Mouse (Mus musculus) intestine, embryonic 15.5 days (tissue): ENCODE data around the gene Abhd12. TPM values are rescaled to one million over a fixed set of nuclear protein-coding genes. Genes with fewer than 3 reads are reported as not detected.
A peak's percentile ranks its signal among the peaks of the same experiment; 100 is the strongest.

Experiments used
- ATAC-seq: fragments of 200-750 bp; cut with Nextera tagmentation; 2 replicates; pipeline ENCODE4 v1.8.0; 2017; ENCODE audit warnings: moderate TSS enrichment, moderate library complexity
- H3K27ac ChIP-seq: fragments of 300-500 bp; sonication (generic); 2 replicates; pipeline ENCODE4 v1.5.1; 2015; ENCODE audit warnings: mild to moderate bottlenecking, inconsistent platforms
- H3K27me3 ChIP-seq: fragments of 300-500 bp; sonication (generic); replicated peaks from 2 replicates; pipeline ENCODE4 v1.6.1; 2015; ENCODE audit warnings: inconsistent platforms
- H3K36me3 ChIP-seq: fragments of 300-500 bp; sonication (generic); 2 replicates; pipeline ENCODE4 v1.6.1; 2015; ENCODE audit warnings: inconsistent platforms
- H3K4me1 ChIP-seq: fragments of 300-500 bp; sonication (generic); replicated peaks from 2 replicates; pipeline ENCODE4 v1.6.1; 2015; ENCODE audit warnings: inconsistent platforms
- H3K4me2 ChIP-seq: fragments of 300-500 bp; sonication (generic); replicated peaks from 2 replicates; pipeline ENCODE4 v1.6.1; 2015; ENCODE audit warnings: mild to moderate bottlenecking, inconsistent platforms
- H3K4me3 ChIP-seq: fragments of 300-500 bp; sonication (generic); replicated peaks from 2 replicates; pipeline ENCODE4 v1.5.1; 2015; ENCODE audit warnings: inconsistent platforms
- H3K9ac ChIP-seq: fragments of 300-500 bp; sonication (generic); 2 replicates; pipeline ENCODE4 v1.6.1; 2015; ENCODE audit warnings: inconsistent platforms
- H3K9me3 ChIP-seq: fragments of 300-500 bp; sonication (generic); 2 replicates; pipeline ENCODE4 v1.6.1; 2016; ENCODE audit warnings: inconsistent platforms
- WGBS: fragments of 180-500 bp; shearing (Covaris S2); methylation state at CpG from one replicate; pipeline ENCODE4 v1.1.7; 2015; 5-methylcytosine and 5-hydroxymethylcytosine counted together
- polyA plus RNA-seq: library from polyadenylated mRNA; unstranded; fragments of >200 nt; fragmentation: Nextera tagmentation; extraction: Ambion mirVana; gene quantifications from 2 replicates; pipeline ENCODE4 v1.2.1, GENCODE M21; 2015

The Abhd12 gene
- polyA plus RNA-seq, 1 experiment from 2014 or later = 52.5 TPM

DNA sequence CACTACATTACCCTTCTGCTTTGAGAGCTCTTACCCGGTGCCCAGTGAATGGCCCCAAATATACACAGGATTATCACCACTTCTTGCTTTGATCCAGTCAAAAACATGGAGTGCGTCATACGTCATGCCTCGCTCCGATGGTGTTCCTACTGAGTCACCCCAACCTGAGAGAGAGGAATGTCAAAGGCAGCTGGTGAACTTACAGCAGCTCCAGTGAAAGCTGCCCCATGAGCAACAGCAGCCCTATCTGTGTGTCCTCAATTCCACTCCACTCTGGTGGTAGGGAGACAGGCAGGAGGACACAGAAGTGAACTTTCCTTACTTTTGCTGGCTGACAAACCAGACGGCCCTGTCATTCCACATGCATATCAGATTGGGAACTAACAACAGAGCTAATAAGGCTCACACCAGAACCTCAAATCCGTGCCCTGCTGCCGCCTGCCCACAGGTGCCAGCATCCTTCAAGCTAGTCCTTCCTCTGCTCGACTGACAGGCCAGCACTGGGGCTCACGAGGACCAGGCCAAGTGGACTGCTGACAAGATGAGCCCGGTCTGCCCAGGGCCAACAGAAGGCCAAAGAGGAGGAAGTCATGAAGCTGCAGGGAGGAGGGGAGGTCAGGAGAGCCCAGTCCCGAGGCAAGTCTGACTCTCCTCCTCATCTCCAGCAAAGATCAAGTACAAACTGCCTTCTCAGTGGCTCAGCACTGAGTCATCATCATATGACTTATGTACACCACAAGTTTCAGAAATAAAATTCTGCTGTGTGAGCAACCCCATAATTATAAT lies 64.7 kb downstream of the Abhd12 start:
- Histone ChIP-seq H3K9me3 (no peaks in the 10 kb centered on the region), H3K27ac (no peak overlapping the region), H3K4me1 (no peaks in the 10 kb centered on the region), H3K27me3 (no peaks in the 10 kb centered on the region), H3K9ac (no peak overlapping the region), H3K4me2 (no peak overlapping the region), H3K36me3 (0 out of 2 replicates have a peak, but pooled peaks cover 3% of the 10 kb centered on the region), H3K4me3 (no peak overlapping the region)
- 70% methylated on average over 12 of the region's 12 CpGs for WGBS
- 0 out of 2 replicates have a peak, but pooled peaks have one; percentile 36 for ATAC-seq

DNA sequence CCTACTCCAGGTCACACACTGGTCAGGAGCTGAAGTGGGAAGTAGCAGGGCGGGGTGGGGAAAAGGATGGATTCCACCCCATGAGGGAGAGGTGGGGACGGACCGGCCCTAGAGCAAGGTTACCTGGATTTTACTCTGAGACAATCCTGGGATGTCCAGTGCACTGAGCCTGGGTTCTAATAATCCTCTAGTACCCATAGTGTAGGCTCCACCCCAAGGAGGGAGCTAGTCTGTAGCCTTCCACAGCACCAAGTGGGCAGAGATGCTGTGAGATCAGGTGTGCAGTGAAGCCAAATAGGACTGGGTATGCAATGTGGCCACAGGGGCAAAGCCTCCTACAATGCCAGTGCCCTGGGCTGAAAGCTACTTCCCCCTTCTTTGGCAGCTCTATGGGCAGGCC lies 66.8 kb downstream of the Abhd12 start:
- H3K4me1 ChIP-seq = no peaks in the 10 kb centered on the region
- WGBS = 93% methylated on average over 3 of the region's 3 CpGs
- no peak overlapping the region for H3K27ac ChIP-seq
- no peaks in the 10 kb centered on the region for H3K27me3 ChIP-seq
- ATAC-seq = no peak
- no peaks in the 10 kb centered on the region for H3K9me3 ChIP-seq
- H3K4me2 ChIP-seq = no peak overlapping the region
- H3K4me3 ChIP-seq = no peak overlapping the region
- no peak overlapping the region for H3K9ac ChIP-seq
- H3K36me3 ChIP-seq = 0 out of 2 replicates have a peak, but pooled peaks cover 3% of the 10 kb centered on the region

DNA sequence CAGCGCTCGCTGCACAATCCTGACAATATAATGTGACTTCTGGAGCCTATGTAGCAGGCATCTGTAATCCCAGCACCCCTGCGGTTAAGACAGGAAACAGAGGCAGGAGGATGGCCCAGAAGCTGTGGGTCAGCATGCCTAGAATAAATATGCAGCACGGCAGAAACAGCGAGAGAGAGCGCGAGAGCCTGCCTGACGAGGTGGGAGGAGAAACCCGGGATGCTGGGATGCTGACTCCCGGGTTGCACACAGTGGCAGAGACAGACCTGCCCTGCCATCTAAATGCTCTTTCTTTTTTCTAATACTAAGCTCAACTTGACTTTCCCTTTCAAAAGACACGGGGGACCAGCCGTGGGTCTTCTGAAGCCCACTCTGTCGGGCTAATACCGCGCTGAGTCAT lies 67.6 kb downstream of the Abhd12 start:
- Histone ChIP-seq H3K36me3 (0 out of 2 replicates have a peak, but pooled peaks cover 3% of the 10 kb centered on the region), H3K4me1 (no peaks in the 10 kb centered on the region), H3K27ac (no peak overlapping the region), H3K4me2 (no peak overlapping the region), H3K9me3 (no peaks in the 10 kb centered on the region), H3K4me3 (no peak overlapping the region), H3K27me3 (no peaks in the 10 kb centered on the region), H3K9ac (no peak overlapping the region)
- no peak for ATAC-seq
- 75% methylated on average over 15 of the region's 15 CpGs for WGBS

DNA sequence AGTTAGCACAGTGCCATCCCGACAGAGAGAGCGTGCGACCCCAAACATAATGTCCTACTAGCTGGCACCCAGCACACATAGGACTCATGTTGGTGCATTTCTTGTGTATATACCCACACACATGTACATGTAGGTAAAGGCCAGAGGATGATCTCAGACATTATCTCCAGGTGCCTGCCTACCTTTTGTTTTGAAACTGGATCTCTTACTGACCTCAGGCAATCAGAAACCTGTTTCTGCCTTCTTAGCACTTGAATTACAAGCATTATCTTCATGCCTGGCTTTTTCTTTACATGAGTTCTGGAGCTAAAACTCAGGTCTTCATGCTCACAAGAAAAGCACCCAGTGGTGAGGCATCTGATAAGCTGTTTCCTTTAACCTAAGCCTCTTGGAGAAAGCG lies 68.6 kb downstream of the Abhd12 start:
- H3K4me2 ChIP-seq = no peak overlapping the region
- no peak overlapping the region for H3K4me3 ChIP-seq
- no peaks in the 10 kb centered on the region for H3K27me3 ChIP-seq
- H3K27ac ChIP-seq = no peak overlapping the region
- peaks cover 10% of the 10 kb centered on the region; the same call in 1 of the 2 replicates for H3K36me3 ChIP-seq
- 94% methylated on average over 4 of the region's 4 CpGs for WGBS
- no peaks in the 10 kb centered on the region for H3K9me3 ChIP-seq
- ATAC-seq = no peak
- no peak overlapping the region for H3K9ac ChIP-seq
- no peaks in the 10 kb centered on the region for H3K4me1 ChIP-seq

DNA sequence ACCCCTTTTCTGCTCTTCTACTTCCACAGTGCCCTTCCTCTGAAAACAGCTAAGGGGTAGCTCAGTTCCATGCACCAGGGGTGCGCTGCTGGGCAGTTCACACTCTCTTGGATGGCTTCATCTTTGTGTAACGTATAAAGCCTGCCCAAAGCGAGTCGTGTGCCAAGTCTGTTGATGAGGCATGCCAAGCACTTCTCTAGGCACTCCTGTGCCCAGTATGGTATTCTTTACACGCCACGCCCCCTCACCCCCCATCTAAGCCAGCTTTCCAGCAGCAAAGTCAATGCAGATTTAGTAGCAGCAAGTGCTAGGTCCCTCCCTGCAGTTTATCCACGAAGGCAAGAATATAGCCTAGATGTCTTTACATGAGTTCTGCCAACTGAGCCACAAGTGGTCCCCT lies 69.9 kb downstream of the Abhd12 start:
- Histone ChIP-seq H3K4me1 (no peaks in the 10 kb centered on the region), H3K27me3 (no peaks in the 10 kb centered on the region), H3K9ac (no peak overlapping the region), H3K36me3 (peaks cover 24% of the 10 kb centered on the region), H3K4me2 (no peak overlapping the region), H3K9me3 (no peaks in the 10 kb centered on the region), H3K27ac (no peak overlapping the region), H3K4me3 (no peak overlapping the region)
- ATAC-seq = no peak
- 90% methylated on average over 7 of the region's 7 CpGs for WGBS

DNA sequence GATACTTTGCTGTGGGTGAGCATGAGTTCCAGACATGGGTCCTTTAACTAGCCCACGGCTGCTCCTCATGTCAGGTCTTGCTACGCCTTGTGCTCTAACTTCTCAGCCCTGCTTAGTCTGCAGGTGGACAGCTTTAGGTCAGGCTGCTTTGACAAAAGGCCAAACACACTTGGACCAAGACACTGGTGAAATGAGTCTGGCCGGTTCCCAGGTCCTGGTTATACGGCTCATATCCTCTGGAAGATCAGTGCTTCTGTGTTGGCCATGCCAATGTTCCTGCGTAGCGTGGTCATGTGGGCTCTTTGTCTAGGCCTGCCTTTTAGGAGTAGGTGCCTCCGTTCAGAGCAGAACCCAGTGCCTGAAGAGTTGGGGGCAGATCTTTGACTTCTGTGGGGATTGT lies 72.5 kb downstream of the Abhd12 start:
- Histone ChIP-seq H3K9me3 (no peaks in the 10 kb centered on the region), H3K4me1 (no peaks in the 10 kb centered on the region), H3K36me3 (peaks cover 27% of the 10 kb centered on the region), H3K4me2 (no peak overlapping the region), H3K27me3 (no peaks in the 10 kb centered on the region), H3K27ac (no peak overlapping the region), H3K9ac (no peak overlapping the region), H3K4me3 (no peak overlapping the region)
- 96% methylated on average over 7 of the region's 7 CpGs for WGBS
- ATAC-seq = no peak

DNA sequence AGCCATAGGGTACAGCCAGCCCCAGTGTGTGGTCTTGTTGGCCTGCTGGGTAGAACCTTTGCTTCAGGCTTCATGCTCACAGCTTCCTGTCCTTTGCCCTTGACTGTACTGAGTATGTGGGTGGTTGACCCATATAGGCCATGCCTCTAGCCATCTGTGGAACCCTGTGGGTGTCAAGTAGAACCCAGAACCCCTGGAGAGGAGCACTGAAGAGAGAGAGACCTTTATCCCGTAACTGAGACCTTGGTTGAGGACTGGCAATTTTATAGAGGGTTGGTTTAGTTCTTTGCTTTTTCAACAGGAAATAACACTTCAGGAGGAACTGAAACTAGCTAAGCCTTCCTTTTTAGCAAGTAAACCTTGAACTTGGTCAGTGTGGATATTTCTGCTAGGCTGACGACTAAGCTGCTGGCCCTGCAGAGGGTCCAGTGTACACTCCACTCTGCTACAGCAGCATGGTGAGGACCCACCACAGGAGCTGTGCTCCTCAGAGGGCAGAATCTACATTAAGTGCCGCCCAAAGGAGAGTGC lies 73.6 kb downstream of the Abhd12 start:
- Histone ChIP-seq H3K27me3 (no peaks in the 10 kb centered on the region), H3K9ac (no peak overlapping the region), H3K9me3 (no peaks in the 10 kb centered on the region), H3K27ac (no peak overlapping the region), H3K36me3 (peaks cover 38% of the 10 kb centered on the region), H3K4me2 (no peak overlapping the region), H3K4me1 (no peaks in the 10 kb centered on the region), H3K4me3 (no peak overlapping the region)
- WGBS = 82% methylated on average over 3 of the region's 3 CpGs
- ATAC-seq = no peak

DNA sequence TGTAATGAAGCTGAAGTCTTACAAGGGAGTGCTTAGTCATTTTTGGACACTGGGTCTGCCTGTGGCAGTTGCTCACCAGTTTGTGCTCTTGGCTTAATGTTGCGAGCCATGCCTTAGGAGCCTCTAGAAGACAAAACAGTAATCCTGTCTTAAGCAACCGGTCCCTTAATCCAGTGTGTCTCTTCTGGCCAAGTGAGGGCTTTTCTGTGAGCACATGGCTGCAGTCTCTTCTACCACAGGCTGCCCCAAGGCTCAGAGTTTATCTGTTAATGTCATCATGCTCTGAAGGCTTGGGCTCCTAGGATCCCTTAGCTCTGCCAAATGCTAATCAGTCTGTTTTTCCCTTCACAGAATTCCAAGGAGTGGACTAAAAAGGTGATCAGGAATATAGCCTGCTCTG lies 74.5 kb downstream of the Abhd12 start:
- Histone ChIP-seq H3K27ac (no peak overlapping the region), H3K36me3 (peaks cover 39% of the 10 kb centered on the region), H3K9me3 (no peaks in the 10 kb centered on the region), H3K4me3 (no peak overlapping the region), H3K27me3 (no peaks in the 10 kb centered on the region), H3K9ac (no peak overlapping the region), H3K4me2 (no peak overlapping the region), H3K4me1 (no peaks in the 10 kb centered on the region)
- ATAC-seq = no peak
- whole genome bisulfite sequencing = 92% methylated on average over 2 of the region's 2 CpGs

DNA sequence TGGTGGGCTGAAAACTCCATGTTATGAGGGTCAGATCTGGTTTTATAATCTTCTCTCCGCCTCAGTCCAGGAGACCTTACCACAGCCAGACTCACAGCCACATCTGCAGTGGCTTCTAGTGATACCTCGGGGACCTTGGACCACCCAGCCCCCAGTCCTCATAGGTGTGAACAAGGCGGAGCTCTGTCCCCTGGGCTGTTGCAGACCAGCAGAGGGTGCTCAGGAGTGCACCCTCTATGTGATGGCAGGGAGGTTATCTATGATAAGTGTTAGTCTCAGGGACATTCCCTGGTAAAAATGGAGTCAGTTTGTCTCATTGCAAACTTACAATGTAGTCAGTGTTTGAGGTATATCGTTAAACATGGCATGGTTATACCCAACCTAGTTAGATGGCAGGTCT lies 75.9 kb downstream of the Abhd12 start:
- H3K27ac ChIP-seq = no peak overlapping the region
- peaks cover 43% of the 10 kb centered on the region for H3K36me3 ChIP-seq
- H3K4me3 ChIP-seq = no peak overlapping the region
- no peaks in the 10 kb centered on the region for H3K4me1 ChIP-seq
- ATAC-seq = no peak
- H3K27me3 ChIP-seq = no peaks in the 10 kb centered on the region
- H3K9ac ChIP-seq = no peak overlapping the region
- no peaks in the 10 kb centered on the region for H3K9me3 ChIP-seq
- WGBS = 73% methylated on average over 4 of the region's 4 CpGs
- H3K4me2 ChIP-seq = no peak overlapping the region

DNA sequence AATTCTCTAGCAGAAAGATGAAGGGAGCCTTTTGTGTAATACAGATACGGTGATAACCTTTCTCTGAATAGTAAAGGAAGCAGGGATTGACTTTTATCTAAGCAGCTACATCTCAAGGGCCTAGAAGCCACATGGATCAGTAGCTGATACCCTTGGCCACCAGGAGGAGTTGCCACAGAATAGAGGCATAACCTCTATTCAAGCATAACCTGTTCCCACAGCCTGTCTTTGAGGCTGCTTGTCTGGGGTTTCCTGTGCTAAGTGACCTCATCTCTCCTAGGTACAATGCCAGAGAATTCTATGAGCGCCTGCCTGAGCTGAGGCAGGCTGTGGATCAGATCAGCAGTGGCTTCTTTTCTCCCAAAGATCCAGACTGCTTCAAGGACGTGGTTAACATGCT lies 76.4 kb downstream of the Abhd12 start:
- ATAC-seq = peak; percentile 44; the same call in 1 of the 2 replicates
- H3K36me3 ChIP-seq = peaks cover 45% of the 10 kb centered on the region
- no peak overlapping the region for H3K27ac ChIP-seq
- H3K4me1 ChIP-seq = no peaks in the 10 kb centered on the region
- H3K27me3 ChIP-seq = no peaks in the 10 kb centered on the region
- no peak overlapping the region for H3K9ac ChIP-seq
- no peak overlapping the region for H3K4me3 ChIP-seq
- no peak overlapping the region for H3K4me2 ChIP-seq
- 76% methylated on average over 3 of the region's 3 CpGs for WGBS
- no peaks in the 10 kb centered on the region for H3K9me3 ChIP-seq

DNA sequence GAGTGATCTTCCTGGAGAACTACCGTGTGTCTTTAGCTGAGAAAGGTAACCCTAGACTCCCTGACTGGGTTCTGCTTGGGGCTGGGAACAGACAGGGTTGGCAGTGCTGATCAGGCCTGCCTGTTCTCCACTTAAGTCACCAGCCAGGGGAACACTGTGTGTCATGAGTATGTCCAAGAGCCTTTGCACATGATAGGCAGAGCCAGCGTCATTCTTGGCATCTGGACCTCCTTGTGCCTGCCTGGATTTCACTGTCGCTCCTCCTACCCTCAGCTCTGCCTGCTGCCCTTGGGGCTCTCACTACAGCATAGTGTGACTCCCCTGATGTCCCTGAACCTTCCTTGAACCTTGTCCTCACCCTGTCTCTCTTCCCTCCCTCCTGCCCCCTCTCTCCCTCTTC lies 78.1 kb downstream of the Abhd12 start:
- 86% methylated on average over 3 of the region's 3 CpGs for WGBS
- ATAC-seq = no peak

DNA sequence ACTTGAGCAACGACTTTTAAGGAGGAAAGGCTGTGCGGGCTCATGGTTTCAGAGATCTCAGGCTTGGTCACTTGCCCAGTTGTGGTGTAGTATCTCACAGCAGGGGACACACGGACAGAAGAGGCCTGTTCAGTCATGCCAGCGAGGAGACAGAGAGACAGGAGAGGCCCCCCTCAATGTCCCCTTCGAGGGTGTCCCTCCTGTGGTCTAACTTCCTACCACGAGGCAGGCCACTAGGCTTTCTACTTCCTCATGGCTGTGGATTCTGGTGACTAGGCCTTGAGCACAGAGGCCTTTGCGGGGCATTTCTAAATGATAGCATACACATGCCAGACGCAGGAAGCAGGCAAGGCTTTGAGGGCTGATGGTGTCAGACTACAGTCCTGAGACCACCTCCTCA lies 81.6 kb downstream of the Abhd12 start:
- Histone ChIP-seq H3K27ac (no peak overlapping the region), H3K4me3 (no peak overlapping the region), H3K4me2 (no peak overlapping the region), H3K9me3 (no peaks in the 10 kb centered on the region), H3K9ac (no peak overlapping the region), H3K27me3 (no peaks in the 10 kb centered on the region), H3K4me1 (no peaks in the 10 kb centered on the region), H3K36me3 (peaks cover 46% of the 10 kb centered on the region)
- WGBS = 86% methylated on average over 8 of the region's 8 CpGs
- no peak for ATAC-seq

More for the DNA sequence above, 78.1 kb downstream of the Abhd12 start:
- H3K27me3 ChIP-seq = no peaks in the 10 kb centered on the region
- peaks cover 48% of the 10 kb centered on the region for H3K36me3 ChIP-seq
- no peak overlapping the region for H3K9ac ChIP-seq
- no peaks in the 10 kb centered on the region for H3K4me1 ChIP-seq
- no peak overlapping the region for H3K27ac ChIP-seq
- H3K4me3 ChIP-seq = no peak overlapping the region
- H3K4me2 ChIP-seq = no peak overlapping the region
- no peaks in the 10 kb centered on the region for H3K9me3 ChIP-seq

DNA sequence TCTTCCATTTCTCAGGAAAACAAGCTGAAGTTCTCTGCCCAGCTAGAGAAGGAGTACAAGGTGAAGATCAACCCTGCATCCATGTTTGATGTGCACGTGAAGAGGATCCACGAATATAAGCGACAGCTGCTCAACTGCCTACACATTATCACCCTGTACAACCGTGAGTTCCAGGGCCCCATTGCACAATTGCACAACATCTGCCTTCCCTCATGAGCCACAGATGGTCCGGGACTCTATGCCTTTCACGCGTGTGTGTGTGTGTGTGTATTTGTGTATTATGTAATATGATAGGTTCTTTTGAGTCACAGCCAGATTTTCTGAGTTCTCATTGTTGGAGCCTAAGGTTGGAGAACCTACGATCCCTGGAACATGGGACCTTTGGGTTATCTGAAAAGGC lies 83.8 kb downstream of the Abhd12 start:
- Histone ChIP-seq H3K4me2 (no peak overlapping the region), H3K36me3 (peaks cover 43% of the 10 kb centered on the region), H3K27me3 (no peaks in the 10 kb centered on the region), H3K4me1 (no peaks in the 10 kb centered on the region), H3K9me3 (no peaks in the 10 kb centered on the region), H3K27ac (no peak overlapping the region), H3K4me3 (no peak overlapping the region), H3K9ac (no peak overlapping the region)
- 86% methylated on average over 8 of the region's 8 CpGs for WGBS
- no peak for ATAC-seq
